Mouse (Mus musculus): ENCODE measurements around the gene Trip6.

Gene Trip6

GRCm38 (mm10) chr5:137277360-137278342, 36.6 kb downstream of the Trip6 start:
- DNase-seq (ENCODE audit: inconsistent age in 2 of 2, low spot score in 1 of 2), result peak in 1 of 2 experiments; percentile 80

- DNase-seq (ENCODE audit: inconsistent age in 2 of 2, low spot score in 1 of 2), result no peak
Observed at GRCm38 (mm10) chr5:137268131-137268910, 45.9 kb downstream of the Trip6 start.

DNA sequence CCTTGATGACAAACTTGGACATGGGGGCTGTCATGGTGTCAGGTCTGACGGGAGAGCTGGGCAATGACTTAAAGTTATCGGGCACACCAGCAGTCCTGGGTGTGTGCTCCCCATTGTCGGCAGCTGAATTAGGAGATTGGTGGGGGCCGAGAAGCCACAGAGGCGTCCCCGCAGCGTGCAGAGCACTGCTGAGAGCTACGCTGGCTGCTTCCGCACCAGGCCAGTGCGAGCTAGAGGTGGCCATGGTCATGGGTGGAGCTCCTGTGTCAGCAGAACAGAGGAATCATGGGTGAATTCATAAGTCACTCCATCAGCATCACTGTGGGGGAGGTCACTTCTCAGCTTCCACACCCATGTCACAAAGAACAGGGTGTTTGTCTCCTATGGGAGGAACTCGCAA, 49.4 kb downstream of the Trip6 start:
- DNase-seq (ENCODE audit: inconsistent age in 2 of 2, low spot score in 1 of 2), result no peak

DNA sequence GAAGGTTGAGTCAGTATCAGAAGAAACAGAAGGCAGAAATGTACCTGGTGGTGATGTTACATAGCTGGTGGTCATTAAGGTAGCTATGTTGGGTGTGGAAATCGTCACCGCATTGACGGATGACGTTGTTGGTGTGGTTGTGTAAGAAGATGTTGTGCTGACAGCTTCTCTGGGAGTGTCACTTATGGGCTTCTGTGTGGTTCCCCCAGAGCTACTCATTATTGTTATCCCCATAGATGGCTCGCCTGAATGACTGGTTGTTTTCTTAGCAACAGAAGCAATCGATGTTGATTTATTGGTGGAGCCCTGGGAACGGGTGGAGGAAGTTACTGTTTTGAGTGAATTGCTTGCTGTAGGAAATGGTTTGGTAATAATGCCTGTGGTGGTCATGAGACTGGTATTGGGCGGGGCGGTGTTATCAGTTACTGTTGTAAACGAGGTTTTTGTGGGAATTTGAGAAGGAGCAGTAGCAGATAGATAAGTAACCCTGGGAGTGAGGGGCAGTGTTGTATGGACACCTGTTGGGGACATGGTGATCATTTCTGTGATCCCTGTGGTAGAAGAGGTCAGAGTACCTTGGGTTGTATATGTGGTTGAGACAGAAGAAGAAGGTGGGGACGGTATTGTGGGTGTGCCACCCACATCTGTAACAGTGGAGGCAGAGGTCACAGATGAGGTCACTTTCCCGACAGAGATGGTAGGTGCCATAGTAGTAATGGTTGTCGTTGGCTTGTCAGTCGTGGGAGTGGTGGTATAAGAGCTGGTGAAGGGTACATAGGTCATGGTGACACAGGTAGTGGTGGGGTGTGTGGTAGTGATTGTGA, 50.1 kb downstream of the Trip6 start:
- no peak for DNase-seq (ENCODE audit: inconsistent age in 2 of 2, low spot score in 1 of 2)

Data from adrenal gland, adult (tissue).